Mouse (Mus musculus): ENCODE data around the gene Trim2. TPM values are rescaled to one million over a fixed set of nuclear protein-coding genes. Genes with fewer than 3 reads are reported as not detected.

Gene Trim2
- polyA plus RNA-seq, 1 experiment from 2014 or later = 87.0 TPM

DNA sequence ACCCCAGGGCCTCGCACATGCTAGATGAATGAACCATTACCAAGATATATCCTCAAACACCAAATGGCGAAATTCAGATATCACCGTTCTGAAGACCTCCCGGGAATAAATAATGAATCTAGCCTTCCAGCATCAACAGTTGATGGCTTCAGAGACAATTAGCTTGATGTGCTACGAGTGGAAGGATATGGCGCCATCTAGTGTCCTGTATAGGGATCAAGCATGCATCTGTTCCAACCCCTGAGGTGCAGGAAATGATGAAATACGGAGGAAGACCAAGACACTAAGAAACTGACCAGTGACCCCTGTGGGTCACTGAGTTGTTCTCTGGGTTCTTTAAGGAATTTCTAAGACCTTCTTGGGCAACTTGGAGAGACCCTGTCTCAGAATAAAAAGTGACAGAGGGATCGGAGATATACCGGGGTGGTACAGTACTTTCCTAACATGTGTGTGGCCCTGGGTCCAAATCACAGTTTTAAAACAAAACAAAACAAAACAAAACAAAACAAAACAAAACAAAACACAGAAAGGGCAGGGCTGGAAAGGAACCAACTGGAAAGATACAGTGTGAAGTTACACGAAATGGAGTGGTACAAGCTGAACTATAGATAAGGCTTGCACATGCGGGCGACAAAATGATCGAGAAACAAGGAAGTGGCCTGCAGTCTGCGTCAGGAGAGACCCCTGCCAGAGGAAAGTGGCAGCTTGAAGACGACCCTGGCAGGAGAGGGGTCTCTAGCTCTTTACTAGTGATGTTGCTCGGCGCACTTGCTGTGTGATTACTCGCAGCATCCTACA is 6.5 kb upstream of the Trim2 start:
- Histone ChIP-seq H3K9me3 (no peaks in the 10 kb centered on the region), H3K36me3 (no peaks in the 10 kb centered on the region), H3K4me1 (replicated peaks) (peaks cover 5% of the 10 kb centered on the region), H3K4me3 (no peak overlapping the region), H3K27me3 (ENCODE audit: insufficient read depth, poor library complexity, severe bottlenecking) (peaks cover 16% of the 10 kb centered on the region), H3K27ac (no peak overlapping the region)
- WGBS = 51% methylated on average over 18 of the region's 18 CpGs
- peak; percentile 60 for DNase-seq (ENCODE audit: low spot score)

DNA sequence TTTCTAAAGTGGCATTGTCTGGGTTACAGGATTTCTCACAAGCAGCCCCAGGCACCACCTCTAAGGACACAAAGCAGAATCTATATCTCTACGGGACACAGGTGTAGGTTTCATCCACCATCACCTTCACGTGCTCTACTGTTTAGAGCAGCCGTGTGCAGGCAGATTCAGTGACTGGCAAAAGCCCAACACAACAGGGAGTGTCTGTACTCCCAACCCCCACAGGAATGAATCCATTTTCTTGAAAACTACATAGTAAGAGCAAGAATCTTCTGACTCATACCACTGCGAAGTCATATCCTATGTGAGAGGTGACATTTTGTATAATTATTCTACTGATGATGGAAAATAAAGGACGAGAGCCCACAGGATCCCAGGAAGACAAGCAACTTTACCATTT is 5.6 kb upstream of the Trim2 start:
- Histone ChIP-seq H3K27ac (no peak overlapping the region), H3K4me3 (no peak overlapping the region), H3K4me1 (replicated peaks) (peaks cover 5% of the 10 kb centered on the region), H3K27me3 (ENCODE audit: insufficient read depth, poor library complexity, severe bottlenecking) (peaks cover 24% of the 10 kb centered on the region), H3K9me3 (no peaks in the 10 kb centered on the region), H3K36me3 (no peaks in the 10 kb centered on the region)
- no peak for DNase-seq (ENCODE audit: low spot score)
- WGBS = 87% methylated on average over 5 of the region's 5 CpGs

DNA sequence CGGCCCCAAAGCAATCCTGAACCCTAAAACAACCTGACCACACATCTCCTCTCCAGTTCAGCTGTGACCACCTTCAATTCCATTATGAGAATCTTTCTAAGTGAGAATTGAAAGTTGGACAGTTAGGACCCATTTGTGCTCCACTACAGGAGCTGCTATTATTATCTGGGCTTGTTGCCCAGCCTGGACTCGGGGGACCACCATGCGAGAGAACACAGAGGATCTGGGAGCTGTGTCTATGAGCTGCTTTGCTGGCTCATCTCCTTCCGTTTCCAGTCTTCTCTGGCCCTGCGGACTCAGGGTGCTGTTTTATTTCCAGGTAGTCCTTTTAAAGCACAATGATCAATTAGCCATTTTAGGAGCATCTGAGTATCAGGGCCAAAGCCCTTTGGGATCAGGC is 839 bp upstream of the Trim2 start:
- no peak overlapping the region for H3K4me3 ChIP-seq
- peaks cover 60% of the 10 kb centered on the region for H3K27me3 ChIP-seq (ENCODE audit: insufficient read depth, poor library complexity, severe bottlenecking)
- H3K36me3 ChIP-seq = no peaks in the 10 kb centered on the region
- no peak for DNase-seq (ENCODE audit: low spot score)
- H3K9me3 ChIP-seq = no peaks in the 10 kb centered on the region; the same call in 1 of the 2 replicates
- 87% methylated on average over 5 of the region's 5 CpGs for WGBS
- peaks cover 36% of the 10 kb centered on the region for H3K4me1 ChIP-seq (replicated peaks)
- 0 out of 2 replicates have a peak overlapping the region, but pooled peaks have one; percentile 53 for H3K27ac ChIP-seq

DNA sequence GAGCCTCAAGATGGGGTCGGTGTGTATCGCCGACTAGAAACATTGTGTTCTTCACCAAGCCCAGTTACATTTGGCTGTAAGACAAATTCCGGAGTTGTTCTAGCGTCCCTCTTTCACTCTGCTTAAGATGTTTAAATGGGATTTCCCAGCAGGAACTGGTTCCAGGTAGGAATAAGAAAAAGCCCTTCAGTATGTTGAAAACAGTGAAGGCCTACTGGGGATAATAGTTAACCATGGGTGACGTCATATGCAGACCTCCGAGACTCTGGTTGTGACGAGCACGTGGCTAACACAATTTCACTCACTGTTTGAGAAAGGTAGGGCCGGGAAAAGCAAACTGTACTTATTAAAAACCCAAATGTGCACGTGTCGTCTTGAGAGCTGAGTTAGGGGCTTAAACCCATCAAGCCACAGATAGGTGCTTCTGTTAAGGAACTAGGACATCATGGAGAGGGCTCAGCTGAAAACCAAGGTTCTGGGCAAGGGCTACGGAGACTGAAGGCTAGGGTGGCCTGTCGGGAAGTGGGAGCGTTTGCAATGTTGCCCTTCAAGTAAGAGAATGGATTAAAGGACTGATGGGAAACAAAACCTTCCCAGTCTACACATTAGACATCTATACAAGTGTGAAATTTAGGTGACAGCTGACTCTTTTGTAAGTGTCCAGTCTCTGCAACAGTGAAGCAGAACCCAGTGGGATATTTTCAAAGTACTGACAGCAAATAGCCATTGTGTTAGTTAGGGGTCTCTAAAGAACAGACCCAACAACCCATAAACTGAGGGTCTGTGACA is 761 bp downstream of the Trim2 start:
- Histone ChIP-seq H3K27ac (peak overlapping the region; percentile 87), H3K27me3 (ENCODE audit: insufficient read depth, poor library complexity, severe bottlenecking) (peaks cover 56% of the 10 kb centered on the region), H3K4me3 (peak overlapping the region; percentile 59), H3K9me3 (no peaks in the 10 kb centered on the region; the same call in 1 of the 2 replicates), H3K36me3 (no peaks in the 10 kb centered on the region), H3K4me1 (replicated peaks) (peaks cover 46% of the 10 kb centered on the region)
- 31% methylated on average over 15 of the region's 15 CpGs for WGBS
- DNase-seq (ENCODE audit: low spot score) = no peak

DNA sequence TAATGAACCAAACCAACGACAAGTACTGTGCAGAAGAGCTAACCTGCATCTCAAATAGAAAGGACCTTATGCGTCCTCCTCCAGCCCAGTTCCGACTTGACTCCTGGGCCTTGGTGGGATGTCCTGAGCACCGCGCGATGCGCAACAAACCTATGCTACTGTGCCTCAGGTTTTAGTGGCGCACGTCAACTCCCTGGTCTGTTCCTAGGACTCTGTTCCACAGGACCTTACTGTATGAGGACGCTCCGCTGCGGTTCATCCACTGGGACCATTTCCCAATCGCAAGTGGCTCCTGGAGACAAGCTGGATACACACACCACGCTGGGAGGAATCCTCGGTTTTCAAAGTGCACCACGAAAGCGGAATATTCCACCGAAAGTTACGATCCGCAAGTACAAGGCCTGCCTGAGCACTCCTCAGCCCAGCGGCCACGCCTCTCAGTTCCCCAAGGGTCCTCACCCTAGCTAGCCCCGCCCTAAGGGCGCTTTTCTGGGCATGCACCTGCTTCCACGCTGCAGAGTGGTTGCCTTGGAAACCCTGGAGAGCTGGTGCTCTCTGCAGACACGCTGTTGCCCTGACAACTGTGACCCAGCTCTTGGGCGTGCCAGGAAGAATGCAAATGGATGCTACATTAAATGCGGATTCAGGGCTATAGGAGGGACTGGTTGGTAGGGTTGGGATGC is 1.5 kb downstream of the Trim2 start:
- WGBS = 1% methylated on average over 28 of the region's 28 CpGs
- Histone ChIP-seq H3K4me1 (replicated peaks) (peaks cover 46% of the 10 kb centered on the region), H3K27ac (peak overlapping the region; percentile 87), H3K9me3 (no peaks in the 10 kb centered on the region; the same call in 1 of the 2 replicates), H3K4me3 (peak overlapping the region; percentile 59), H3K27me3 (ENCODE audit: insufficient read depth, poor library complexity, severe bottlenecking) (peaks cover 56% of the 10 kb centered on the region), H3K36me3 (no peaks in the 10 kb centered on the region)
- DNase-seq (ENCODE audit: low spot score) = peak; percentile 90

DNA sequence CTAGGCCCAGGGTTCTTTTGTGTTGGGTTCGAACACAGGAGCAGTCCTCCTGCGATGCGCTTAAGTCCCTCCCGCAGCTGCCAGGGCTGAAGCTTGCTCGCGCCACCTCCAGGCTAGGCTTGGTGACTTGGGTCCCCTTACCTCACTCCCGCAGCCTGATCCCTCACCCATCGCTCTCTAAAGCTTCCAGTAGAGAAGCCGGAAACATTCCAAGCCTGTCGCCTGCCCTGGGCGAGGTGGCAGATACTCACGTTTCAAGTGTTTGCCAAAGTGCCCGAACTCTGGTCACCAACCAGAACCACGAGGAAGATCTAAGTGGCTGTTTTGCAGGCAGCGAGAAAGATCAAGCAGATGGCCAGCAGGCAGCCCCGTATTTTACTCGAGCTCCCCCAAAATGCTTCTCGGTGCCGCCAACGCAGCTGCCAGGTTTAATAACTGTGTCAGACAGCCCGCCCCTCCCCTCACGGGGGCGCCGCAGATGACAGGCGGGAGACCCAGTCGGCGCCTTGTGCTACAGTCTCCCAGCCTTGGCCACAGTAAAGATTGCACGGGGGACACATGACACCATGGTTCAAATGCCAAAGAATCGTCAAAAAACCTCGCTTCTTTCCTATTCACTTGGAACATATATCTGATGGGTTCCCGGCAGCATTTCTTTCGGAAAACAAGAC is 2.2 kb downstream of the Trim2 start:
- peak; percentile 67 for DNase-seq (ENCODE audit: low spot score)

DNA sequence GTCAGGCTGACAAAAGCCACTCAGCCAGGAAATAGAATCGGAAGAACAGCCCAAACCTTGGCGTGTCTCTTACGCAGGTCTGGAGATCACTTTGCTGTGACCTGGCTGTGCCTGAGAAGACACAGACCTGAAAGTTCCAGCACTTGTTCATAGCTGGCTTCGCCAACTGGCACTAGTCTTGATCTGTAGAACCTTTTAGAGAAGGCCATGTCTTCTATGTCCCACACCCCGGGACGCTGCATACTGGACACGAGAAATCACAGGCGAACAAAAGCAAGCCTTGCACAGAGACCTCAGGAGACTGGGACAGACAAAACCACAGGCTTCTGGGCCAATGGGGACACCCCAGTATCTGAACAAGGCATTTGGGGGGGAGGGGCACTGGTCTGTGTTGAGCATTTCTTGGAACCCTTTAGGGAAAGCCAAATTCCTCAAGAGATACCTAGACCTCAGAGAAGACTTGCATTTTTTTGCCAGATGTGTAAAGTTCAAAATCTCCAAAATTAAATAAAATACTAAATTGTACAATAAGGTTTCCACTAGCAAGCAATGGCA is 3.2 kb downstream of the Trim2 start:
- 52% methylated on average over 8 of the region's 8 CpGs for WGBS
- H3K9me3 ChIP-seq = peaks cover 5% of the 10 kb centered on the region; the same call in 1 of the 2 replicates
- H3K36me3 ChIP-seq = 0 out of 2 replicates have a peak, but pooled peaks cover 7% of the 10 kb centered on the region
- peak; percentile 26 for DNase-seq (ENCODE audit: low spot score)
- H3K27me3 ChIP-seq (ENCODE audit: insufficient read depth, poor library complexity, severe bottlenecking) = peaks cover 53% of the 10 kb centered on the region
- H3K4me1 ChIP-seq (replicated peaks) = peaks cover 46% of the 10 kb centered on the region
- H3K27ac ChIP-seq = peak overlapping the region; percentile 87
- H3K4me3 ChIP-seq = peak overlapping the region; percentile 59

More for the DNA sequence above, 2.2 kb downstream of the Trim2 start:
- Histone ChIP-seq H3K27ac (peak overlapping the region; percentile 87), H3K9me3 (no peaks in the 10 kb centered on the region; the same call in 1 of the 2 replicates), H3K4me3 (peak overlapping the region; percentile 59), H3K4me1 (replicated peaks) (peaks cover 46% of the 10 kb centered on the region), H3K36me3 (no peaks in the 10 kb centered on the region), H3K27me3 (ENCODE audit: insufficient read depth, poor library complexity, severe bottlenecking) (peaks cover 56% of the 10 kb centered on the region)
- under 1% methylated on average over 32 of the region's 32 CpGs for WGBS

DNA sequence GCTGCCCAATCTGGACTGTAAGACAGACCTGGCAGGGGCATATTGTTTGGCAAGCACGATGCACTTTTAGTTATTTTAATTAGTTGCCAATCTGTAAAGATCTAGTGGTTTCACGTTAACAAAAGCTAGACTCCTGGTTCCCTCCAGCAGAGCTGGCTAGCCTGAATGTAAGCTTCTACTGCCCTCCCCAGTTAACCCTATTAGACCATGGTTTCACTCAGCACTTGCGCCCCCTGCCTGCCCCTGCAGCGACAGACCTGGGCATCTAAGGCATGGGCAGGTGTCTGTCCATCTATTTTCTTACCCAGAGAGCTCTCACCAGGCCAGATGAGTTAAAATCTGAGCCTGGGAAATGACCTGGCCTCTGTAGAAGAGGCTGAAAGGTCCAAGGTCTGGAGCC is 4.4 kb downstream of the Trim2 start:
- Histone ChIP-seq H3K27me3 (ENCODE audit: insufficient read depth, poor library complexity, severe bottlenecking) (peaks cover 42% of the 10 kb centered on the region), H3K9me3 (peaks cover 5% of the 10 kb centered on the region; the same call in 1 of the 2 replicates), H3K27ac (peak overlapping the region; percentile 45), H3K4me1 (replicated peaks) (peaks cover 46% of the 10 kb centered on the region), H3K36me3 (0 out of 2 replicates have a peak, but pooled peaks cover 7% of the 10 kb centered on the region), H3K4me3 (peak overlapping the region; percentile 21)
- peak; percentile 43 for DNase-seq (ENCODE audit: low spot score)
- WGBS = 16% methylated on average over 4 of the region's 4 CpGs

DNA sequence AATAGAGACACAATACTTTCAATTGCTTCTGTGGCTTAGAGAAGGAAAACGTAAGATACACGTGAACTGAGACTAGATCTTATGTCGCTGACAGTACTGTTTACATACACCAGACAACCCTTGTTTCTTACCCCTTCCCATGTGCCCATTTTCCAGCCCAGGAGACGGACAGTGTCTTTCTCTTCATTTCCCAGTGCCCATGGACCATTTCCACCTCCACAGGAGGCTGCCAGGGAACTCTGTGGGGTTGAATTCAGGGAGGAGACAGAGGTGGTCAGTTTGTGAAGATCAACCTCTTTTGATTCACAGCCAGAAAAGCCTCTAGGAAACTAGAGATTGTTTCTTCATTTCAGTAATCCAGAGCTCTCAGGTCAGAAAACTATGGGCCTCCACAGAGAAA is 5.0 kb downstream of the Trim2 start:
- 90% methylated on average over 4 of the region's 4 CpGs for WGBS
- H3K27ac ChIP-seq = no peak overlapping the region; the same call in 1 of the 2 replicates
- H3K9me3 ChIP-seq = 0 out of 2 replicates have a peak, but pooled peaks cover 5% of the 10 kb centered on the region
- DNase-seq (ENCODE audit: low spot score) = no peak
- H3K36me3 ChIP-seq = 0 out of 2 replicates have a peak, but pooled peaks cover 7% of the 10 kb centered on the region
- peaks cover 46% of the 10 kb centered on the region for H3K4me1 ChIP-seq (replicated peaks)
- peaks cover 37% of the 10 kb centered on the region for H3K27me3 ChIP-seq (ENCODE audit: insufficient read depth, poor library complexity, severe bottlenecking)
- no peak overlapping the region for H3K4me3 ChIP-seq

DNA sequence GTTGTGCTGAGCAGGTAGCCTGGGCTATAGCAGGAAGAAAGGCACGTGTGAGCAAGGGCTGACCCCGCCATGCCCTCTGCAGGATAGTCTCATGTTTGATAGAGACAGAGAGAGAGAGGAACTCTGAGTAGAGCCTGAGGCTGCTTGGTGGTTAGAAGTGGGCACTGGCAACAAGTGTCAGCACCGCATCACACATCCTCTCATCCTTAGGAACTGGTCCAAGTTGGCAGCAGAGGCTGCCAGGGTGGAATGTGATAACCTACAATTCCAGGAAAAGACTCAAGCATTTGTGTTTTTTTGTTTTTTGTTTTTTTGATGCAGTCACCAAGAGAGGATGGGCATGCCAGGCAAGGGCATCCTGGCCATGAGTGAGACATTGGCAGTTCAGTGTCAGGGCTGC is 8.5 kb downstream of the Trim2 start:
- 67% methylated on average over 3 of the region's 3 CpGs for WGBS
- Histone ChIP-seq H3K27me3 (ENCODE audit: insufficient read depth, poor library complexity, severe bottlenecking) (peaks cover 10% of the 10 kb centered on the region; the same call in 1 of the 2 replicates), H3K27ac (no peak overlapping the region), H3K4me1 (replicated peaks) (peaks cover 36% of the 10 kb centered on the region), H3K4me3 (no peak overlapping the region), H3K9me3 (0 out of 2 replicates have a peak, but pooled peaks cover 5% of the 10 kb centered on the region), H3K36me3 (0 out of 2 replicates have a peak, but pooled peaks cover 7% of the 10 kb centered on the region)
- DNase-seq (ENCODE audit: low spot score) = no peak

DNA sequence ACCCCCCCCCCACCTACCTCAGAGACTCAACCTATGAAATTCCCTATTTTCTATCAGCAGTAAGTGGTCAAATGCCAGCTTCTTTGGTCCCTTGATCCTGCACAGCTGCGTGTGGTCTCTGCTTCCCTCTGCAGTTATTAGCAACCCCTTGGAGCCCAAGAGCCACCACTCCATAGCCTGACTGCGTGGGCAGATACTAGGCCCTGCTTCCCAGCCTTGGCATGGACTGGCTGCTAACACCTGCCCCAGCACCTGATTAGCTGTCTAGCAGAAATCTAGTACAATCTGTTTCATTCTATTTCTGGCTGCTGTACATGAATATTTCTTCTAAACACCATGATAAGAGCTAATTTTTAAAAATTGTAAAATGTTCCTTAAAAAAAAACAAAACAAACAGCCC is 10.0 kb downstream of the Trim2 start:
- WGBS = 65% methylated on average over 2 of the region's 2 CpGs
- Histone ChIP-seq H3K4me3 (no peak overlapping the region), H3K27ac (no peak overlapping the region), H3K36me3 (0 out of 2 replicates have a peak, but pooled peaks cover 7% of the 10 kb centered on the region), H3K4me1 (replicated peaks) (peaks cover 29% of the 10 kb centered on the region), H3K9me3 (0 out of 2 replicates have a peak, but pooled peaks cover 5% of the 10 kb centered on the region), H3K27me3 (ENCODE audit: insufficient read depth, poor library complexity, severe bottlenecking) (peaks cover 2% of the 10 kb centered on the region; the same call in 1 of the 2 replicates)
- DNase-seq (ENCODE audit: low spot score) = no peak
